Mouse (Mus musculus): Measurements from ENCODE around the gene 4930556J24Rik.

DNA sequence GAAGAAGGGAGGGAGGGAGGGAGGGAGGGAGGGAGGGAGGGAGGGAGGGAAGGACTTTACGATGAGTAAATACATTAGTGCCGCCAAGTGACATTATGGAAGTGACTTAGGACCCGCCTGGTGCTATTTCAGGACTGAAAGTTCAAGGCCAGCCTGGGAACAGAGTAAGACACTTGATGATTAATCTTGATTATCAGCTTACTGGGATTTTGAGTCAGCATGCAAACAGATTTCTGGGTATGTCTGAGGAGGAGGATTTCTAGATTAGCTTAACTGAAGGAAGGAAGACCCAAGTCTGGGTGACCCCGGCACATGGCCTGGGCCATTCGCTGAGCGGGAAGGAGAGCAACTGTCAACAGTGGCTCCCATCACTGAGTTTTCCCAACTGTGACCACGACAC, 56.1 kb downstream of the 4930556J24Rik start:
- TF ChIP-seq CTCF (IDR thresholded peaks at IDR 0.05; ENCODE audit: borderline replicate concordance, control insufficient read depth, extremely low read depth, insufficient read depth, low read length, poor library complexity) (no peak), POLR2A (IDR thresholded peaks at IDR 0.05; ENCODE audit: control insufficient read depth, extremely low read depth, insufficient read depth, low read length, poor library complexity) (no peak)

All from thymus, adult 2 months (tissue).